Comparison of ENCODE assay signal across 8 mouse cellular contexts in the genomic region with DNA sequence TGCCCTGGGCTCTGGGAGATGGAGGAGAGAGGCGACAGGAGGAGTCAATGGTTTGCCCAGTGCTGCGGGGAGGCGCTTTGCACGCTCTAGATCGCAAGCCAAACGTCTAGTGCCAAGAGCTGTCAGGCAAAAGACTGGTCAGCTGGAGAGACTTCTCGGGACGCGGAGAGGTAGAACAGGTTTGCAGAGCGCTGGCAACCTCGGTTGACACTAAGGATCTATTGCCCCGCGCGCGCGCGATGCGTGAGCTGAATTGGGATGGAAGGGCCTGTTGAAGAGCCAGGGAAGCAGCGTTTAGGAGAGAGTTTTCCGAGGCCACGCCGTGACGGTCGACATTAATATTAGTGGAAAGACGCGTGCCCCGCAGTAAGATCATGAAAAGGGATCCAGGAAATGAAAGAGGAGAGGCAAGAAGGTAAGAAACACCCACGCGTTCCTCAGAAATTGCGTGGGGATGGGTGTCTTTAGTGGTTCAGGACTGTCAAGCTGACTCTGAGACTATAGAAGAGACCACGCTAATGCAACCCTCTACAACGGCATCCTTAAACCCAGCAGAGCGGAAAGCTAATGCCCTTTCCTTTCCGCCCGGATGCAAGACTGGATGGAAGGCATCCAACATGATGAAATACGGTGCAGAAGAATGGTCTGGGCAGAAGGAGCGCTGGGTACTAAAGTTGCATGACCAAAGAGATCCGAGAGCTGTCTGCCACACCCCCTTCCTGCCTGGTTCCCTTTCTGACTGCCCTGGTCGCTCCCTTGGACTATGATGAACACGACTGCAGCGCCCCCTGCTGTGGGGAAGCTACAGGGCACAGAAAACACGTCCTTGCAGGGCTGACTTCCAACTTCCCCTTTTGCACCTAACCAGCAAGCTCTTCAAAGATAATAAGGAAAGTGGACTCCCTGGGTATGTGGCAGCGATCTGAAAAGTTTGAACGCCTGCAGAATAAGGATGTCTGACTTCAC. TPM values are rescaled to one million over a fixed set of nuclear protein-coding genes. Genes with fewer than 3 reads are reported as not detected.
DNase-seq lines count a peak whose midpoint lies in the region; ATAC-seq and TF ChIP-seq lines count a peak whose summit lies in the region.

No protein-coding gene starts in this region.

- H3K27me3 ChIP-seq in hindbrain, postnatal 0 days (ENCODE audit: insufficient read depth, low read length) = no peaks in the 10 kb centered on the region

- WGBS in hindbrain, postnatal 0 days = under 1% methylated on average over 44 of the region's 44 CpGs

- DNase-seq in WW6 (ENCODE audit: low read depth, low spot score) = peak; percentile 78
- peak; percentile 94 to 96 for DNase-seq in cerebellum, postnatal 4 days (ENCODE audit: low spot score in 2 of 2)
- peak; percentile 88 for DNase-seq in gastrocnemius, adult 18-20 months (ENCODE audit: low spot score)
- DNase-seq in hindbrain, postnatal 0 days (ENCODE audit: low spot score) = peak; percentile 96
- DNase-seq in left cerebral cortex, adult 2 months (ENCODE audit: extremely low spot score in 1 of 2, low spot score in 2 of 2) = peak; percentile 90 to 94
- DNase-seq in right cerebral cortex, adult 2 months (ENCODE audit: low spot score in 2 of 2) = peak; percentile 96 to 97
- peak; percentile 96 for DNase-seq in urinary bladder, postnatal 14 days (ENCODE audit: low spot score)

- H3K36me3 ChIP-seq in hindbrain, postnatal 0 days (ENCODE audit: insufficient read depth, low read length) = no peaks in the 10 kb centered on the region

- H3K4me1 ChIP-seq in hindbrain, postnatal 0 days (ENCODE audit: insufficient read depth, low read length) = no peaks in the 10 kb centered on the region; the same call in 1 of the 2 replicates

- intact Hi-C loops in left cerebral cortex, adult 2 months (cut with DNase I) = loop anchor here (2.0 to 5.0 kb wide), 7 partner anchors 96 to 1790 kb away; no protein-coding TSS in a partner anchor

- peak; percentile 86 for ATAC-seq in hindbrain, postnatal 0 days
- peak; percentile 88 for ATAC-seq in megakaryocyte, adult 5-6 weeks (ENCODE audit: poor library complexity, severe bottlenecking)

- TF ChIP-seq CTCF in hindbrain, postnatal 0 days (IDR thresholded peaks at IDR 0.05; ENCODE audit: low read depth) = peak; percentile 97
- TF ChIP-seq CTCF in left cerebral cortex, adult 2 months (IDR thresholded peaks at IDR 0.05) = peak; percentile 92

- peak overlapping the region; percentile 81 for H3K4me2 ChIP-seq in hindbrain, postnatal 0 days (ENCODE audit: low read depth, low read length)

- H3K9me3 ChIP-seq in hindbrain, postnatal 0 days (ENCODE audit: low read length) = no peaks in the 10 kb centered on the region

- peak overlapping the region; percentile 77 for H3K9ac ChIP-seq in hindbrain, postnatal 0 days (replicated peaks; ENCODE audit: low read length)

- peak overlapping the region; percentile 58 for H3K4me3 ChIP-seq in hindbrain, postnatal 0 days (ENCODE audit: low read length)
- peak overlapping the region; percentile 78 for H3K4me3 ChIP-seq in left cerebral cortex, adult 2 months

- peak overlapping the region; percentile 84 for H3K27ac ChIP-seq in hindbrain, postnatal 0 days
- H3K27ac ChIP-seq in left cerebral cortex, adult 2 months = peak overlapping the region; percentile 92

RNA-seq across cellular contexts. Expression of a gene that starts 0.7 kb away (rescaled TPM):
- total RNA-seq in gastrocnemius, adult 18-20 months (2021) = 1 to 10 TPM; 1.5 to 2.0 TPM
- 19.3 and 19.4 TPM in 2 replicates for total RNA-seq in hindbrain, postnatal 0 days (2014; rRNA removed)
- polyA plus RNA-seq in hindbrain, postnatal 0 days (2015; fragmentation: Nextera tagmentation; extraction: Ambion mirVana) = 7.6 and 8.2 TPM in 2 replicates
- 10 to 100 TPM; 11.5 to 12.7 TPM for total RNA-seq in left cerebral cortex, adult 2 months (2021)
- total RNA-seq in megakaryocyte, adult 5-6 weeks (2015) = 0.18 TPM in 1 of 2 replicates, not detected in the other
- 0.07 and 0.20 TPM in 2 replicates for total RNA-seq in megakaryocyte, adult 5-6 weeks (2017)

Comparison
In these comparisons a context has a peak if more than half of its experiments do, and no peak if none do; other contexts are left out.
1. Peak in every context shown above with its lines: DNase-seq, ATAC-seq, H3K4me3 ChIP-seq and H3K27ac ChIP-seq.